Mouse (Mus musculus) lung, adult 2 months (tissue): ENCODE measurements around the gene Gpr3.

ENCODE experiments used
- CTCF ChIP-seq: fragments of 200-500 bp; IDR thresholded peaks from 2 replicates; pipeline ENCODE4 v1.5.1; 2011; ENCODE audit warnings: mild to moderate bottlenecking, low read length, control low read depth; ENCODE audit not compliant: insufficient read depth
- POLR2A ChIP-seq: fragments of 200-500 bp; IDR thresholded peaks from 2 replicates; pipeline ENCODE4 v1.6.1; 2011; ENCODE audit warnings: low read depth, mild to moderate bottlenecking, control low read depth, low read length, borderline replicate concordance; ENCODE audit errors: extremely low read depth

DNA sequence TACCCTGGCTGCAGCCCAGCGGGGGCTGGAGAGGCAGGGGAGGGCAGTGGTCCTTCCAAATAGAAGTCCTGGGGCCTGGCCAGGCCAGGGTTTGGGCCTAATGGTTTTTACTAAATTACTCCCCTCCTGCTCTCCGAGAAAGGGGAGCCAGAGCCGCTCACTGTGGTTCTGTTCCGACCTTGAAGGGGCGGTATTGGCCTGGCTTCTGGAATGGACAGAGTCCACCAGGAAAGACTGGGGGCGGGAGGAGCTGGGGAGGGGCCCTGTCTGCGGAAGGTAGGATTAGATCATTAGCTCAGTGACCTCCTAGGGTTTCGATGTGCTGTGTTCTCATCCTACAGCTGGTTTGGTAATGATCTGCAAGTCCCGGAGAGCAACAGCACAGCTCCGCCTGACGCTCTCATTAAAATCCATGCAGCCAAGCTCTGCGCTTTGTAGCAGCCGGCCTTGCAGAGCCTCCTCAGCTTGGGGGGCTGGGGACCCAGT is 14.5 kb downstream of the Gpr3 start:
- TF ChIP-seq CTCF (no peak), POLR2A (no peak)
